Mouse (Mus musculus) liver, adult 2 months (tissue): Measurements from ENCODE around the gene Golga4. TPM values are rescaled to one million over a fixed set of nuclear protein-coding genes. Genes with fewer than 3 reads are reported as not detected.

Experiments used
- DNase-seq: peaks from one replicate; pipeline ENCODE4 v3.0.0-alpha.2; 2011; ENCODE audit warnings: low read depth, low spot score; ENCODE audit errors: extremely low read depth
- H3K27ac ChIP-seq: fragments of 200-500 bp; replicated peaks from 2 replicates; pipeline ENCODE4 v1.5.1; 2012; ENCODE audit warnings: low read depth, mild to moderate bottlenecking, control low read depth, inconsistent platforms, low read length; ENCODE audit not compliant: insufficient read depth
- H3K27me3 ChIP-seq: fragments of 200-500 bp; 2 replicates; pipeline ENCODE4 v1.6.1; 2012; ENCODE audit warnings: mild to moderate bottlenecking, moderate library complexity, low read length, inconsistent platforms; ENCODE audit not compliant: control insufficient read depth, insufficient read depth
- H3K36me3 ChIP-seq: fragments of 200-500 bp; 2 replicates; pipeline ENCODE4 v1.6.1; 2012; ENCODE audit warnings: low read length, inconsistent platforms; ENCODE audit not compliant: control insufficient read depth, insufficient read depth
- H3K4me1 ChIP-seq: fragments of 200-500 bp; 2 replicates; pipeline ENCODE4 v1.6.1; 2011; ENCODE audit warnings: low read length; ENCODE audit not compliant: control insufficient read depth, insufficient read depth
- H3K4me3 ChIP-seq: fragments of 200-500 bp; 2 replicates; pipeline ENCODE4 v1.5.1; 2011; ENCODE audit warnings: low read depth, mild to moderate bottlenecking, control low read depth, low read length, moderate library complexity; ENCODE audit not compliant: insufficient read depth
- H3K79me2 ChIP-seq: fragments of 200-500 bp; 2 replicates; pipeline ENCODE4 v1.6.1; 2012; ENCODE audit warnings: inconsistent platforms, mild to moderate bottlenecking, low read length, moderate library complexity; ENCODE audit not compliant: control insufficient read depth, insufficient read depth
- H3K9ac ChIP-seq: fragments of 200-500 bp; 2 replicates; pipeline ENCODE4 v1.6.1; 2012; ENCODE audit warnings: low read depth, mild to moderate bottlenecking, control low read depth, inconsistent platforms, low read length
- CTCF ChIP-seq: fragments of 200-500 bp; IDR thresholded peaks from 2 replicates; pipeline ENCODE4 v1.5.1; 2011; ENCODE audit warnings: low read depth, low read length, control low read depth
- POLR2A ChIP-seq: fragments of 200-500 bp; IDR thresholded peaks from 2 replicates; pipeline ENCODE4 v1.6.1; 2011; ENCODE audit warnings: low read length, control low read depth; ENCODE audit not compliant: insufficient read depth; ENCODE audit errors: extremely low read depth
- WGBS: fragments of 180-500 bp; shearing (Covaris S2); methylation state at CpG from one replicate; pipeline ENCODE4 v1.1.7; 2018; 5-methylcytosine and 5-hydroxymethylcytosine counted together
- polyA plus RNA-seq: library from polyadenylated mRNA; depleted of rRNA; stranded (reverse); fragments of >200 nt; gene quantifications from 2 replicates; pipeline ENCODE4 v1.2.3, GENCODE M21; 2012
- total RNA-seq: library from RNA; depleted of rRNA; stranded (reverse); fragments of >200 nt; gene quantifications from 2 replicates; pipeline ENCODE4 v1.2.3, GENCODE M21; 2014

Golga4 gene
- total and polyA plus RNA-seq, 2 experiments, result 9.0 to 47.3 TPM

DNA sequence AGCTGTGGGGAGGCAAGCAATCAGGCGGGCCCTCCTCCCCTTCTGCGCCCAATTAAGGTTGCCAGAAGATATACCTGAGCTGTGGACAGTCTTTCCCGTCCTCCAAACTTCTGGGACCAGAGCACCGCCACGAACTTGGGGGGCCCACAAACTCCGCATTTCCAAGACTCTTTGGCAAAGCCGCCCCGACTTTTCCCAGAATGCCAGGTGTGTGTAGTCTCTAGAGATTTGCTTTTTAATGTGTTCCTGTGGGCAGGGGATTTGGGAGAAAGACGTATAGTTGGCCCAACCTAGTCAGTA is 19.0 kb upstream of the Golga4 start:
- 6% methylated on average over 9 of the region's 9 CpGs for WGBS
- Histone ChIP-seq H3K79me2 (no peaks in the 10 kb centered on the region), H3K36me3 (no peaks in the 10 kb centered on the region), H3K27ac (no peak overlapping the region), H3K9ac (no peak overlapping the region), H3K4me1 (peaks cover 11% of the 10 kb centered on the region), H3K4me3 (no peak overlapping the region), H3K27me3 (peaks cover 14% of the 10 kb centered on the region; the same call in 1 of the 2 replicates)
- TF ChIP-seq CTCF, result no peak
- TF ChIP-seq POLR2A, result no peak
- no peak for DNase-seq

DNA sequence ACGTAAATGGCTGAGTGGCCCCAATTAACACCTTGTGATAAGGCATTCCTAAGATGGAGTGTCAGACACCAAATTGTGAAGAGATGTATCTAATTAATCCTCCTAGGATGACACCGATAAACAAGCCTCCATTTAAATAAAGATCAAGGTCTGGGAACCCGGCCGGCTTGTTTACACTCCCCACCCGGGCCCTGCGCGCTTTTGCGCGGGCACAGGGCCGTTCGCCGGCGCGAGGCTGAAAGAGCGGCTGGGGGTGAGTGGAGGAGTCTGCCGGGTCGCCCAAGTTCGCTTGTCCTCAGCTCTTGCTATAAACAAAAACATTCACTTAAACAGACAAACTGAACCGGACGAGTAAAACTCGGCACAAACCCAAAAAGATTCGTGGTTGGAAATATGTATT is 18.4 kb upstream of the Golga4 start:
- 2% methylated on average over 22 of the region's 22 CpGs for WGBS
- no peaks in the 10 kb centered on the region for H3K36me3 ChIP-seq
- H3K4me3 ChIP-seq, result no peak overlapping the region; the same call in 1 of the 2 replicates
- no peaks in the 10 kb centered on the region for H3K79me2 ChIP-seq
- H3K9ac ChIP-seq, result no peak overlapping the region
- no peak overlapping the region for H3K27ac ChIP-seq
- TF ChIP-seq POLR2A (no peak), CTCF (no peak)
- peaks cover 11% of the 10 kb centered on the region for H3K4me1 ChIP-seq
- peaks cover 14% of the 10 kb centered on the region; the same call in 1 of the 2 replicates for H3K27me3 ChIP-seq
- DNase-seq, result no peak

DNA sequence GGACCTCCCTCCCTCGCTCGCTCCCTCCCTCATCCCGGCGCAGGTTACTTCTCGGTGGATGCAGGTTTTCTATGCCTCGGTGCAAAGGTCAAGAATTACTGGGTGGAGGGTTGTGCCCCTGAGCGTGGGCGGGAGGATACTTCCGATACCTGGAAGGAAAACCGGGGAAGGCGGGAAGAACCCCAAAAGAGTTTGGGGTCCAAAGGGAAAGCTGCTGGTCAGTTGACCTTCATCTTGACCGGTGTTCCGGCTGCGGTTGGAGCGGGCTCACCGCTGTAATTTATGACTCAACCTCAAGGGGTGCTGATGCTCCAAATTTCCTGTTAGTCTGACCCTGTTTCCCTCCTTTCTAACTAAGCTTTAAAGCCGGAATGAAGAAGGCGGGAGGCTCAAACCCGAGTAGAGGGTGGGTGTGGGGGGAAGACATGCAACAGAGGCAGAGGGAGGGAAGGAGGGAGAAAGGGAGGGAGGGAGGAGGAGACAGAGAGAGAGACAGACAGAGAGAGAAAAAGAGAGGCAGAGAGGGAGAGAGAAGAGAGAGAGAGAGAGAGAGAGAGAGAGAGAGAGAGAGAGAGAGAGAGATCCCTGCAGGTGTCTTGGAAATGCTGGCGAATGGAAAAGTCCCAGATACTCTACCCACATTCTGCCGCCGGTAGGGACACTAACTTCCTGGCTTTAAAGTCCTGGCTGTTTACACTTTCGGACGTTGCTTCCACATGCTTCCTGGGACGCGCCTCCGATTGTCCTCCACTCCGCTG is 17.8 kb upstream of the Golga4 start:
- no peak for TF ChIP-seq POLR2A
- peak; percentile 38 for TF ChIP-seq CTCF
- Histone ChIP-seq H3K4me1 (peaks cover 11% of the 10 kb centered on the region), H3K27me3 (peaks cover 14% of the 10 kb centered on the region; the same call in 1 of the 2 replicates), H3K79me2 (no peaks in the 10 kb centered on the region), H3K4me3 (peak overlapping the region; percentile 36), H3K27ac (no peak overlapping the region), H3K36me3 (no peaks in the 10 kb centered on the region), H3K9ac (no peak overlapping the region)
- WGBS, result under 1% methylated on average over 28 of the region's 28 CpGs
- DNase-seq, result peak; percentile 53

DNA sequence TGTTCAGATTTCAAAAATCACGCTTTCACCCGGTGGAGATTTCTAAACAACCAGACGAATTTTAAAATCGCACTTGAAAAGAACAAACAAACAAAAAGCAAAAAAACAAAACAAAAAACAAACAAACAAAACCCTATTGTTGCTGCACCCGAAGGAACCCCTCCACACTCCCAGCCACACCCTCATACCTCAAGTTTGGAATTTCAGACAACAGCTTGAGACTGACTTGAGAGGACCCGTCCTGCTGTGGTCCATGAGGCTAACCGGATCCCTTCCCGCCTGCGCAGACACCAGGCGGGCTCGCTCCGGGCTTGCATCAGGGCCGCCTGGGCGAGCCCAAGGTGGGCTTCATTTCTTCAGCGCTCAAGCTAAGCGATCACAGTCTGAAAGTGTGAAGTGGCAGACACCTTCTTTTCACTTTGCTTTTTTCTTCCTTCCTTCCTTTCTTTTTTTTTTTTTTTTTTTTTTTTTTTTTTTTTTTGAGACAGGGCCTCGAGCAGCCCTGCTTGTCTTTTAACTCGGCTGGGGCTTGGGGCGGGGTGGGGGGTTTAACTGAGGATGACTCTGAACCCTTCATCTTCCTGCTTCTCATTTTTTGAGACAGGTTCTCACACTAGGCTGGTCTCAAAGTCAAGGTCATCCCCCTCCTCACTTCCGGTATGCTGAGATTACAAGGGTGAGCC is 17.0 kb upstream of the Golga4 start:
- H3K9ac ChIP-seq, result no peak overlapping the region
- H3K79me2 ChIP-seq, result no peaks in the 10 kb centered on the region
- H3K36me3 ChIP-seq, result no peaks in the 10 kb centered on the region
- peaks cover 11% of the 10 kb centered on the region for H3K4me1 ChIP-seq
- peaks cover 14% of the 10 kb centered on the region; the same call in 1 of the 2 replicates for H3K27me3 ChIP-seq
- WGBS, result 4% methylated on average over 20 of the region's 20 CpGs
- H3K27ac ChIP-seq, result no peak overlapping the region
- DNase-seq, result no peak
- H3K4me3 ChIP-seq, result peak overlapping the region; percentile 25; the same call in 1 of the 2 replicates
- TF ChIP-seq POLR2A (no peak), CTCF (no peak)

DNA sequence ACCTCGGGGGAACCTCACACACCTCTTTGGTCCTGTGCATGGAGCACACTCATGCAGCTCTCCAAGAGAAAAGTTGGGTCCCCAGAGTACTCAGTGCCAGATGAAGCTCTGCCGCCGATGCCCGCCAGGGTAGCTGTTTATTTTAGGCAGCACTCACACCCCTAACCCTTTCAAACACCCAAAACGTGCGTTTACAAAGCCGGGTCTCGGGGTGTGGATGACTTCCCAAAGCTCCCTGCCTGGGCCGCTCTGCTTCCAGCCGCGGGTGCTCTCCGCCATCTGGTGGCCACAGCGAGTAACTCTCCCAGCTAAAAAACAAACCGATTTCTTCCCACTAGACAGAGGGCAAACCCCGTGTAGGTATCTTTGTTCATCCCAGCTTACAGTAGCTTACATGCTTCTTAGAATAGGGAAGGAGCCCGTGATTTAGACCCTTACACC is 16.5 kb upstream of the Golga4 start:
- Histone ChIP-seq H3K27ac (no peak overlapping the region), H3K79me2 (no peaks in the 10 kb centered on the region), H3K9ac (no peak overlapping the region), H3K4me1 (peaks cover 11% of the 10 kb centered on the region), H3K36me3 (no peaks in the 10 kb centered on the region), H3K27me3 (peaks cover 14% of the 10 kb centered on the region; the same call in 1 of the 2 replicates), H3K4me3 (no peak overlapping the region)
- under 1% methylated on average over 16 of the region's 16 CpGs for WGBS
- peak; percentile 24 for DNase-seq
- TF ChIP-seq CTCF, result peak; percentile 91
- TF ChIP-seq POLR2A, result no peak
